Mouse (Mus musculus): ENCODE data around the gene Slc22a18.

DNA sequence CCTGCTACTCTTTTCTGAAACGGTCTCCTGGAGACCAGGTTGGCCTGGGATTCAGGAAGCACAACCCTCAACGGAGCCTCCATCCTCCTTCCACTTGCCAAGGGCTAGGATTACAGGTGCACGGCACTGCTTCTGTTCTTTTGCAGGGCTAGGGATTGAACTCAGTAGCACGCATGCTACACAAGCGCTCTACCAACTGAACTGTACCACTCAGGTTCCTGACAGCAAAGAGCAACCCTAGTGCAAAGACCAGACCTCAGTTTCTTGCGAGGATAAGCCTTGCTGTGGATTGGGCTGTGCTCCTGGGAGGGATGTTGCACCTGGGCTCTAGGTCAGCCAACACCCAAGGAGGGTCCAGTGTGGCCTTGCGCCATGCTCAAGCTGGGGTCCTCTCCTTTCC is 32.7 kb downstream of the Slc22a18 start:
- no peak for TF ChIP-seq CTCF (IDR thresholded peaks at IDR 0.05; ENCODE audit: low read depth)
- TF ChIP-seq EP300 (IDR thresholded peaks at IDR 0.05; ENCODE audit: low read depth): no peak

Measured in liver, embryonic 14.5 days (tissue).